Mouse (Mus musculus): ENCODE results near the gene Ano4.
A peak's percentile ranks its signal among the peaks of the same experiment; 100 is the strongest.

Ano4 gene

GRCm38 (mm10) chr10:89273001-89273680, 71.4 kb downstream of the Ano4 start:
- DNase-seq, result no peak

- no peak for DNase-seq
These were observed 77.2 kb downstream of the Ano4 start for GRCm38 (mm10) chr10:89267312-89267711.

- DNase-seq, result no peak
These were observed 81.2 kb downstream of the Ano4 start for GRCm38 (mm10) chr10:89263396-89263795.

- DNase-seq, result peak; percentile 6 to 12
These were observed 86.8 kb downstream of the Ano4 start for GRCm38 (mm10) chr10:89257457-89258381.

- peak; percentile 7 to 16 for DNase-seq
These were observed 87.7 kb downstream of the Ano4 start for GRCm38 (mm10) chr10:89256762-89257456.

- no peak for DNase-seq
These were observed 89.8 kb downstream of the Ano4 start for GRCm38 (mm10) chr10:89254765-89255164.

GRCm38 (mm10) chr10:89253799-89254198, 90.8 kb downstream of the Ano4 start:
- no peak for DNase-seq

GRCm38 (mm10) chr10:89252636-89253035, 91.9 kb downstream of the Ano4 start:
- DNase-seq, result no peak

GRCm38 (mm10) chr10:89243808-89244207, 100.8 kb downstream of the Ano4 start:
- no peak for DNase-seq

GRCm38 (mm10) chr10:89224524-89224923, 120.0 kb downstream of the Ano4 start:
- no peak for DNase-seq

GRCm38 (mm10) chr10:89222284-89222989, 122.1 kb downstream of the Ano4 start:
- DNase-seq, result no peak

GRCm38 (mm10) chr10:89216078-89216477, 128.5 kb downstream of the Ano4 start:
- no peak for DNase-seq

- DNase-seq, result peak; percentile 19 to 24
These were observed 138.7 kb downstream of the Ano4 start for GRCm38 (mm10) chr10:89205858-89206257.

GRCm38 (mm10) chr10:89196444-89196843, 148.1 kb downstream of the Ano4 start:
- no peak for DNase-seq

GRCm38 (mm10) chr10:89195068-89195467, 149.5 kb downstream of the Ano4 start:
- no peak for DNase-seq

GRCm38 (mm10) chr10:89194440-89194839, 150.1 kb downstream of the Ano4 start:
- DNase-seq, result no peak

GRCm38 (mm10) chr10:89177921-89178320, 166.6 kb downstream of the Ano4 start:
- no peak for DNase-seq

- no peak for DNase-seq
These were observed 180.0 kb downstream of the Ano4 start for GRCm38 (mm10) chr10:89164533-89164932.

GRCm38 (mm10) chr10:89155502-89155901, 189.1 kb downstream of the Ano4 start:
- DNase-seq, result no peak

- DNase-seq, result no peak
These were observed 189.6 kb downstream of the Ano4 start for GRCm38 (mm10) chr10:89154797-89155465.

GRCm38 (mm10) chr10:89149166-89149565, 195.4 kb downstream of the Ano4 start:
- DNase-seq, result no peak

GRCm38 (mm10) chr10:89121391-89121790, 223.2 kb downstream of the Ano4 start:
- DNase-seq, result no peak

Data from cerebellum, postnatal 36 days (tissue).